Mouse (Mus musculus) brain, embryonic 14.5 days (tissue): ENCODE results near the gene Slc26a3.
A peak's percentile ranks its signal among the peaks of the same experiment; 100 is the strongest.

Source experiments
- CTCF ChIP-seq: fragments of 200-500 bp; IDR thresholded peaks from 2 replicates; pipeline ENCODE4 v1.5.1; 2012; ENCODE audit warnings: inconsistent platforms, mild to moderate bottlenecking, moderate library complexity, borderline replicate concordance; ENCODE audit not compliant: insufficient read depth, insufficient read length; ENCODE audit errors: extremely low read depth
- POLR2A ChIP-seq: fragments of 200-500 bp; IDR thresholded peaks from 2 replicates; pipeline ENCODE4 v1.6.1; 2012; ENCODE audit warnings: mild to moderate bottlenecking, inconsistent platforms, borderline replicate concordance; ENCODE audit not compliant: poor library complexity, insufficient read depth, insufficient read length, severe bottlenecking; ENCODE audit errors: extremely low read depth

- peak; percentile 80; the same call in 1 of the 2 replicates for TF ChIP-seq CTCF
- TF ChIP-seq POLR2A, result no peak
Measured at GRCm38 (mm10) chr12:31374603-31375282, 15.9 kb upstream of the Slc26a3 start.
